Mouse (Mus musculus) small intestine, adult 2 months (tissue): ENCODE data around the gene Slc7a5.

ENCODE experiments used
- CTCF ChIP-seq: fragments of 200-500 bp; IDR thresholded peaks from 2 replicates; pipeline ENCODE4 v1.5.1; 2012; ENCODE audit warnings: low read depth, mild to moderate bottlenecking, control low read depth, inconsistent platforms, low read length, moderate library complexity, mixed read lengths; ENCODE audit not compliant: insufficient replicate concordance, insufficient read length; ENCODE audit errors: extremely low read depth
- POLR2A ChIP-seq: fragments of 200-500 bp; IDR thresholded peaks from 2 replicates; pipeline ENCODE4 v1.6.1; 2012; ENCODE audit warnings: low read depth, mild to moderate bottlenecking, control low read depth, inconsistent platforms, low read length, moderate library complexity

GRCm38 (mm10) chr8:121877212-121877611 lies 30.3 kb downstream of the Slc7a5 start:
- no peak for TF ChIP-seq POLR2A
- no peak for TF ChIP-seq CTCF
